Mouse (Mus musculus) urinary bladder, postnatal 10 days (tissue): Measurements from ENCODE around the gene Ftsj1.

Experiments
- DNase-seq: peaks from one replicate; pipeline ENCODE4 v3.0.0; 2022; ENCODE audit warnings: low spot score

Ftsj1 gene

DNA sequence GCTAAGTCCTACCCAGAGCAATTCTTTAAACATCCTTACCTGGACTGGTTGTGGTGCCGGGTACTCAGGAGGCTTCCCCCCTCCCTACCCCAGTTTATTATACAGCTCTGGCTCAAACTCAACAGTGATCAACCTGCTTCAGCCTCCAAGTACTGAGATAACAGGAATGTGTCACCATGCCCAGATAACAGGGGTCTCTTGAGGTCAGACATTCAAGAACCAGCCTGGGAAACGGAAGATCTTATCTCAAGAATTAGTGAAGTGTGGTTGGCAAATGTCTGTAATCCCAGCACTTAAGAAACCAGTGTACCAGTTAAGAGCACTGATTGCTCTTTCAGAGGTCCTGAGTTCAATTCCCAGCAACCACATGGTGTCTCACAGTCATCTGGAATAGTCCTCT is 34.1 kb downstream of the Ftsj1 start:
- no peak for DNase-seq

- DNase-seq: no peak
These were observed 34.8 kb downstream of the Ftsj1 start for GRCm38 (mm10) chrX:8217383-8217782.

DNA sequence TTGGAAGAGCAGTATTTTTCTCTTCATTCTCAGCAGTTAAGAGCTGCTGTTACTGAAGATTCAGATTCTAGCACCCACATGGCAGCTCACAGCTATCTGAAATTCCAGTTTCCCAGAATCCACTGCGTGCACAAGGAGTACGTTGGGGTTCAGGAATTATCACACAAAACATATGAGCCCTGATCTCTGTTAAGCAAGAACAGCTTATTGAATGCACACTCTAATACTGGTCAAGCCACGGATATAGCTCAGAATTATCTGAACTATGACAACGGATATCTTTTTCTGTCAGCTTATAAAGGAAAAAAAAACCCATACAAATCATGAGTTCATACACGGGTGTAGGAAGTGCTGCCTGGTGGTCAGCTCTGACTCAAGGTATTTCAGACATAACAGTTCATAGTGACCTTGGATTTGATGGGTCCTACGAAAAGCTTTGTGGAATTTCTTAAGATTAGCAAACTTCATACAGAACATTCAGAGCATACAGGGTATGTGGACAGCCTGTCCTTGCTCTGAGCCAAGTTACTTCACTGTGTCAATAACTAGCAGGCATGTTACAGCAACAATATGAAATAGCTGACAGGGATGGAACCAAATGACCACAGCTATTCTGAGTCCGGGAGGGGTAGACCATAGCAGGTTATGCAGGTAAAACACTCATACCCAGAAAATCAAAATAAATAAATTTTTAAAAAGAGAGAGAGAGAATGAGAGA is 40.6 kb downstream of the Ftsj1 start:
- no peak for DNase-seq

DNA sequence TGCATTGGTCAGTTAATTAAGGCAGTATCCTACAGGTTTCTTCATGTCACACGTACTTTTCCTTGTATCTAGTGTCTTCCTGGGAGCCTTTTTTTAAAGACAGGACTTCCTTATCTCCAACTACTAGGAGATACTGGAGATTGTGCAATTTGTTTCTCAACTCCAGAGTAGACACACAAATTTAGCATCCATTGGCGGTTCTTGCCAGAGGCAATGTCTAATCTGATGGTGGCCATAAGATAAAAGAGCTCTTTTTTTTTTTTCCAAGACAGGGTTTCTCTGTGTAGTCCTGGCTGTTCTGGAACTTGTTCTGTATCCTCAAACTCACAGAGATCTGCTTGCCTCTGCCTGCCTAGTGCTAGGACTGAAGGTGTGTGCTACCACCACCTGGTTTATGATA is 42.5 kb downstream of the Ftsj1 start:
- no peak for DNase-seq

- DNase-seq: no peak
These were observed 45.0 kb downstream of the Ftsj1 start for GRCm38 (mm10) chrX:8207224-8207623.

- DNase-seq: no peak
These were observed 45.5 kb downstream of the Ftsj1 start for GRCm38 (mm10) chrX:8206694-8207197.

- peak; percentile 34 for DNase-seq
These were observed 46.1 kb downstream of the Ftsj1 start, which contains the start of gene Porcn for GRCm38 (mm10) chrX:8206015-8206693. Porcn (minus strand) TSS chrX:8206525.

GRCm38 (mm10) chrX:8205551-8205950 is 46.7 kb downstream of the Ftsj1 start:
- no peak for DNase-seq

- no peak for DNase-seq
These were observed 47.1 kb downstream of the Ftsj1 start for GRCm38 (mm10) chrX:8205088-8205487.

DNA sequence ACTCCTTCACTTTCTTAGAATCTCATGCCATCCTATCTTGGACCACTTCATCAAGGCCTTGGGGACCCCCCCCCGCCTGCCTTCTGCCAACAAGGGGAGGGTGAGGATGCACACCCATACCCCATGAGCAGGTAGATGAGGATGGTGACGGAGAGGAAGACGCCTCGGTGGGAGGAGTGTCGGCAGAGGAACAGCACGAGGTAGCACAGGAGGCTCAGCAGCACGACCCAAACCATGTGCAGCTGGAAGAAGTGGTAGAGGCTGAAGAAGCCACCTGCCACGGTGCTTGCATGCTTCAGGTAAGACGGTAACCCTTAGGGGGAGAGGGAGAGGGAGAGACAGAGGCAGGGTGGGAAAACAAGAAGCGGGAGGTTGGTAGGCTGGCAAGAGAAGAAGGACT is 48.1 kb downstream of the Ftsj1 start:
- no peak for DNase-seq

DNA sequence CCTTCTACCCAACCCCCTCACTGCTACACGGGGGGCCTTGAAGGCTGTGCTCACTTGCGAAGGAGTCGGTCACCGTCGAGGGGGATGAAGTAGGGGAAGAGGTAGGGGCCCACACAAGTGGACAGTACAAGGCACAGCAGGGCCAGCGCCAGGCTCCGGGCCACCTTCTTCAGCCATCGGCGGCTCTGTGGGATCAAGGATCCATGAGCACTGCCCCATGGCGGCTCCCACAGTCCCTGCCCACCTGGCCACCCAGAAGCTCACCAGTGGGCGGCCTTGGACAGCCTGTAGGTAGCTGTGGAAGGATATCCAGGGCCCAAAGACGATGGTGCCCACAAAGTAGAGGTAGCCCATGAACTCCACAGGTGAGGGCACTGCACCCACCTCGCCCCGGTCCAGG is 49.1 kb downstream of the Ftsj1 start:
- DNase-seq: no peak

DNA sequence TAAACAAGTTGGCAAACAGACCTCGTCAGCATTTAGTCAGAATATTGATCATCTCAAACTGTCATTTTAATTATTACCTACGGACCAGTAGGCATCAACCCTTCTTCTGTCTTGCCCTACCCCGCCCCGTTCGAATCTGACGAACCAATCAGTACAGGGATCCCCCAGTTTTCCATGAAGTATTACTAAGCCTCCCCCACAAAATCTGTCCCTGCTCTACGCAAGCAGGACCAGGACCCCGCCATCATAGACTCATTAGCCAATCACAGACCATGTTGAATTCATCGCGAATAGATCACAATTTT is 58.8 kb downstream of the Ftsj1 start, which contains the start of gene Ebp:
Ebp (minus strand) TSS at position 94 of the 305 bp plus-strand sequence.
- DNase-seq: no peak

DNA sequence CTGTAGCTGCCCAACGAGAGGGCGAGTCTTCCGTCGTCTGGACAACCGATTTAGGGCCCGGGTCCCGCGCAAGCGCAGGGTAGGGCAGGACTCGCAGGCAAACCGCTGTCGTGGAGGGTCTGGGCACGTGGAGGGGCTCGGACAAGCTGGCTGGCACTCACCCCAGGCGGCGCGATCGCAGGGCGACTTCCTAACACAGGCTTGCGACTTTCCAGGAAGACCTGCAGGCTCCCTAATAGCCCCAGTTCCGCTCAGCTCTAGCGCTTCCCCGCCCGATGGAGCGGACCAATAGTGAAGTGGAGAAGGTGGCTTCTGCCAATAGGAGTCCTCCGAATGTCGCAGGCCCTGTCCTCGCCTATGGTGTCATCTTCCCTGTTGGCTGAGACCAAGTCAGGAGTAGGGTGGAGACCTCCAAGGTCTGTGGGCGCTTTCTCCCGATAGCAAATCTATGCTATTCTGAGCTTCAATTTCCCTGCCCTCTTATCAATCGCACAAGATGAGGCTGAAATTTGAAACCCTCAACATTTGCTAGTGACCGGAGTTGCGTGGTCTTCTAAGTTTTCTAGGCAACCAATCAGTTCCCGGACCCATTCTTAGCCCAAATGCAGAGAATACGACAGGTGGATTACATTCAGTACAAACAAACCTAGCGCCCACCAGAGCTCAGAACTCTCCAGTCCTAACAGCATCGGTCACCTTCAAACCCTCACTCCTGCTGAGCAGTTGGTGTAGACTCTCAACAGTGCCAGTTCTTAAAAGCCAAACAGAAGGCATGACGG is 59.4 kb downstream of the Ftsj1 start:
- peak; percentile 13 for DNase-seq

DNA sequence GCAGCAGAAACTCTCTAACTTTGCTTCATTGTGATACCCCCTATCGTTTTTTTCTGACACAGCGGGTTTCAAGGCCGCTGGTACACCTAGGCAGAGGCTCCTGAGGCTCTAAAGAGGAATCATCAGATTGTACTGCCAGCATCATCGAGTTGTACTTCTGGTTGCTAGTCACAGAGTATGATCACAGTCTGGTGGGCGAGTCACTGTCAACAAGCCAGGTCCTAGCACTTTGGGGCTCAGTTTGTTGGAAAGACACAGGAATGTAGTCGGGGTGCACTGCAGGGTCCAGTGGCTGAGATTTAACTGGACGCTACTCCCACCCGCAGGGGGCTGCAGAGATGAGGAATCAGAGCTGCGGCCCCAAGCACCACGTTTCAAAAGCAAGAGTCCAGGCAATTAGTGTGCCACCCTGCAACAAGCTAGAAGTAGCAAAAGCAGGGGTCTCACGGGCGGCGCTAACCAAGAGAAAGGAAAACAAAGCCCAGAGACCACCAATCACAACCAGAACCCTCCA is 60.0 kb downstream of the Ftsj1 start:
- DNase-seq: no peak
